Mouse (Mus musculus) hindbrain, postnatal 0 days (tissue): ENCODE data around the gene Tymp. TPM values are rescaled to one million over a fixed set of nuclear protein-coding genes. Genes with fewer than 3 reads are reported as not detected.

ENCODE experiments used
- ATAC-seq: fragments of 200-750 bp; cut with Nextera tagmentation; 2 replicates; pipeline ENCODE4 v1.8.0; 2017; ENCODE audit warnings: mild to moderate bottlenecking, moderate TSS enrichment, moderate library complexity
- DNase-seq: peaks from one replicate; pipeline ENCODE4 v3.0.0-alpha.2; 2015; ENCODE audit warnings: low spot score
- H3K27ac ChIP-seq: fragments of 300-500 bp; sonication (generic); 2 replicates; pipeline ENCODE4 v1.5.1; 2014; ENCODE audit warnings: mild to moderate bottlenecking
- H3K27me3 ChIP-seq: fragments of 300-500 bp; sonication (generic); 2 replicates; pipeline ENCODE4 v1.6.1; 2014; ENCODE audit warnings: low read length, mixed read lengths; ENCODE audit not compliant: insufficient read depth
- H3K36me3 ChIP-seq: fragments of 300-500 bp; sonication (generic); 2 replicates; pipeline ENCODE4 v1.6.1; 2014; ENCODE audit warnings: low read length, mixed read lengths; ENCODE audit not compliant: insufficient read depth
- H3K4me1 ChIP-seq: fragments of 300-500 bp; sonication (generic); 2 replicates; pipeline ENCODE4 v1.6.1; 2014; ENCODE audit warnings: antibody characterized with exemption, low read length, mixed read lengths; ENCODE audit not compliant: insufficient read depth
- H3K4me2 ChIP-seq: fragments of 300-500 bp; sonication (generic); 2 replicates; pipeline ENCODE4 v1.6.1; 2014; ENCODE audit warnings: low read depth, mild to moderate bottlenecking, low read length, moderate library complexity, mixed read lengths
- H3K4me3 ChIP-seq: fragments of 300-500 bp; sonication (generic); 2 replicates; pipeline ENCODE4 v1.5.1; 2014; ENCODE audit warnings: low read length
- H3K9ac ChIP-seq: fragments of 300-500 bp; sonication (generic); replicated peaks from 2 replicates; pipeline ENCODE4 v1.6.1; 2014; ENCODE audit warnings: mild to moderate bottlenecking, low read length, moderate library complexity, mixed read lengths
- H3K9me3 ChIP-seq: fragments of 300-500 bp; sonication (generic); 2 replicates; pipeline ENCODE4 v1.6.1; 2016; ENCODE audit warnings: low read length, mixed read lengths
- CTCF ChIP-seq: IDR thresholded peaks from 2 replicates; pipeline ENCODE4 v1.5.1; 2016; ENCODE audit warnings: antibody characterized with exemption, control low read depth, low read depth
- WGBS: fragments of 180-500 bp; shearing (Covaris S2); extraction: QIAGEN DNeasy Blood & Tissue Kit; methylation state at CpG from one replicate; pipeline ENCODE4 v1.1.7; 2014; 5-methylcytosine and 5-hydroxymethylcytosine counted together
- polyA plus RNA-seq: library from polyadenylated mRNA; unstranded; fragments of >200 nt; fragmentation: Nextera tagmentation; extraction: Ambion mirVana; gene quantifications from 2 replicates; pipeline ENCODE4 v1.2.1, GENCODE M21; 2015
- total RNA-seq: library from RNA; depleted of rRNA; stranded (reverse); fragments of >200 nt; gene quantifications from 2 replicates; pipeline ENCODE4 v1.2.3, GENCODE M21; 2014

Tymp gene
- total and polyA plus RNA-seq, 2 experiments from 2014 or later: 3.6 to 8.9 TPM

DNA sequence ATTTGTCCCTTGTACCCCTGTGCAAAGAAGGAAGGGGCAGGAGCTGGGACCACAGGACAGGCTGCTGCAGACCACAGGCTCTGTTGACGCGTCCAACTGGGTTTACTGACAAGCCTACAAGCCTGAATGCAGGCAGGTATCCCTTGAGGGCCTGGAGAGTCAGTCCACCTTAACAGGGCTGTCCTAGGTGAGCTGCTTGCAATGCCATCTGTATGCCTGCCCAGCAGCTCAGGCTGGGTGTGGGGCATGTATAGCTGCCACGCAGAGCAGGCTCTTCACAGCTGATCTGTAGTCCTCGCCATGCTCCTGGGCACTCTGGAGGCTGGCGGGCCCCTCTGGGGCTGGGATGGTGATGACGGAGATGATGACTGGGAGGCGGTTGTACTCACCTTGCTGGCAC lies 7.8 kb upstream of the Tymp start, which contains the start of gene Klhdc7b:
Gene Klhdc7b, plus strand, starts transcription at position 301 of the 400 bp plus-strand sequence.
- Histone ChIP-seq H3K4me3 (no peak within 1 kb of the TSS), H3K4me2 (no peak within 1 kb of the TSS)
- WGBS: 90% methylated on average over 7 of the region's 7 CpGs

DNA sequence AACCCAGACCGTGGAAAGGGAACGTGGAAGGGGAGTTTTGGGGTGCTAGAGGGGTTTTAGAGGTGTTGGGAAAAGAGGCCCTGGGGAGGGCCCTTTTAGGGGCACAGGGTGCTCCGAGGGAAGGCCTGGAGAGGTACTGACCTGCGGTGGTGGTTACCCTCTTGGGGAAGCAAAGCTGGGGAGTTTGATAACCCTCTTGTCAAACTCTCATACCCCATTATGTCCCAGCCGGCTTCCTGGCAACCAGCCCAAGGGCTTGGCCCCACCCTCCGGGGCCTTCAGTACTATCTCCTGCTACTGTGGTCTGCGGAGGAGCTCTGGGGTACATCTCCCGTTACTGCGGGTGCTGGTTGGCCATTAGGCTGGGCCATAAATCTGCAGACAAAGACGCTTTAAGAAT lies 2.6 kb upstream of the Tymp start:
- Histone ChIP-seq H3K27ac (no peak overlapping the region), H3K9me3 (no peaks in the 10 kb centered on the region), H3K4me3 (peak overlapping the region; percentile 30), H3K36me3 (no peaks in the 10 kb centered on the region), H3K27me3 (peaks cover 24% of the 10 kb centered on the region), H3K4me2 (peak overlapping the region; percentile 57), H3K9ac (no peak overlapping the region), H3K4me1 (0 out of 2 replicates have a peak, but pooled peaks cover 9% of the 10 kb centered on the region)
- WGBS: 15% methylated on average over 10 of the region's 10 CpGs
- no peak for ATAC-seq
- no peak for TF ChIP-seq CTCF
- DNase-seq: no peak

More for the DNA sequence above, 7.8 kb upstream of the Tymp start, which contains the start of gene Klhdc7b:
- Histone ChIP-seq H3K27me3 (no peaks in the 10 kb centered on the region), H3K9me3 (no peaks in the 10 kb centered on the region), H3K27ac (no peak within 1 kb of the TSS), H3K9ac (no peak within 1 kb of the TSS), H3K4me1 (no peaks in the 10 kb centered on the region), H3K36me3 (no peaks in the 10 kb centered on the region)
- no peak for TF ChIP-seq CTCF
- ATAC-seq (no peak), DNase-seq (no peak)

DNA sequence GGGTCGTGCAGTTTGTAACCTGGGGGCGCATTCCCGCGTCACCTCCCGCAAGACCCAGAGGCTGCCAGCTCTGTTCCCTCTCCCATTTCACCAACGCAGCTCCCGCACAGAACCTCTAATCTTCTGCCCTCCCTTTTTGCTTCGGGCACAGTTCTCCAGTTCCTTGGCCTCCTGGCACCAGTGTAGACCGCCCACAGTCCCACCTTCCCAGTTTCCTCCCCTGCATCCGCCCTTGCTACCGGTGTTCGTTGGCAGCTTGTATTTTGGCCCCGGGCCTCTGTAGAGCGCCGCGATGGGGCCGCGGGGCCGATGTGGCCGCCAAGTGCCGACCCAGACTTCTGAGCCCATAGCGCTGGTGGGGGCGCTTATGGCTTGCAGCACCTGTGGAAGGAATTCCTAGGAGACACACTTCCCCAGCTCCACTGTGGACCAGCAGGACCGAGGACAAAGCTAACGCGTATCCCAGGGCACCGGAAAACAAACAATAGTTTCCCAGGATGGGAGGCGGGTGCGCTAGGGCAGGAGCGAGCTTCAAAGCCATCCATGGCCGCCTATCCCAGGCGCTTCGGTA lies 2.1 kb upstream of the Tymp start, which contains the start of gene Odf3b:
Gene Odf3b, minus strand, starts transcription at position 452 of the 571 bp plus-strand sequence.
- ATAC-seq (no peak), DNase-seq (no peak)
- H3K9me3 ChIP-seq: no peaks in the 10 kb centered on the region
- peak within 1 kb of the TSS; percentile 22; the same call in 1 of the 2 replicates for H3K9ac ChIP-seq
- H3K4me2 ChIP-seq: peak within 1 kb of the TSS; percentile 57
- 1% methylated on average over 32 of the region's 33 CpGs for WGBS
- H3K36me3 ChIP-seq: no peaks in the 10 kb centered on the region
- peaks cover 24% of the 10 kb centered on the region for H3K27me3 ChIP-seq
- H3K4me3 ChIP-seq: peak within 1 kb of the TSS; percentile 30
- H3K27ac ChIP-seq: no peak within 1 kb of the TSS
- TF ChIP-seq CTCF: no peak
- H3K4me1 ChIP-seq: 0 out of 2 replicates have a peak, but pooled peaks cover 9% of the 10 kb centered on the region

DNA sequence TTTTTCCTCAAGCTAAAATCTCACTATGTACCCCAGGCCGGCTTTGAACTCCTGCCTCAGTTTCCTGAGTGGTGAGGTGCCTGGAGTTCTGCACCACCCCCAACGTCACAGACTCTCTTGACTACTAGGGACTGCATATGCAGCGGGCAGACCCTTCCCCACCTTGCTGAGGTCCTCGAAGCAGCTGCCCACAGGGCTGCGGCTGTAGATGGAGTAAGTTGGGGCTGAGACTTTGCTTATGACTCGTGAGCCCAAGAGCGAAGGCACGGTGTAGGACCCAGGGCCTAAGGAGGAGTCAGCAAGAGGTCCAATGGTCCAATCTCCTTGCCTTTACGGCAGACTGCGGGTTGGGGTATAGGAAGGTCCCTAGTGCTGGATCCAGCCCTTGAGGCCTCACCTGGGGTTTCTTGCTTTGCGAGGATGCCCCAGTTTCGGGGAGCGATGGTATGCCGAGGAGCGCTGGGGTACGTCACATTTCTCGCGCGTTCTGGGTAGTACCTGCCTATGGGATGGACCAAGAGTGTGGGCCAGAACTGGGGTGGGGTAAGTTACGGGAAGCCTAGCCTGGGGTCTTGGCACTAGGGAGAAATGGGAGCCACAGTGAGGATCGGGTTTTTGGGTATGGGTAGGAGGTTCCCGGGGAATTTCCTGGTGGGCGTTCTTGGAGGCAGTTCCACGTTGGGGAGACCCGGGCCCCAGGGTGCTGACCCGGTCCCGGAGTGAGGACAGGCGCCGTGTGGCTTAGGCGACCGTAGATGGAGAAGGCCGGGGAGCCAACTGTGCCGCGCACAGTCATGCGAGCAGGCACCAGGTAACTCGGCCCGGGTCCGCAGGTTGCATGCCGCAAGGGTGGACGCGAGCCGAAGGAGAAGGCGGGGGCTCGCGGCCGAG lies 1.3 kb upstream of the Tymp start:
- ATAC-seq (no peak), DNase-seq (no peak)
- Histone ChIP-seq H3K9me3 (no peaks in the 10 kb centered on the region), H3K27ac (no peak overlapping the region), H3K4me2 (peak overlapping the region; percentile 57), H3K4me1 (0 out of 2 replicates have a peak, but pooled peaks cover 9% of the 10 kb centered on the region), H3K4me3 (peak overlapping the region; percentile 30), H3K27me3 (peaks cover 24% of the 10 kb centered on the region), H3K36me3 (no peaks in the 10 kb centered on the region), H3K9ac (peak overlapping the region; percentile 22; the same call in 1 of the 2 replicates)
- WGBS: 13% methylated on average over 46 of the region's 46 CpGs
- TF ChIP-seq CTCF: no peak

DNA sequence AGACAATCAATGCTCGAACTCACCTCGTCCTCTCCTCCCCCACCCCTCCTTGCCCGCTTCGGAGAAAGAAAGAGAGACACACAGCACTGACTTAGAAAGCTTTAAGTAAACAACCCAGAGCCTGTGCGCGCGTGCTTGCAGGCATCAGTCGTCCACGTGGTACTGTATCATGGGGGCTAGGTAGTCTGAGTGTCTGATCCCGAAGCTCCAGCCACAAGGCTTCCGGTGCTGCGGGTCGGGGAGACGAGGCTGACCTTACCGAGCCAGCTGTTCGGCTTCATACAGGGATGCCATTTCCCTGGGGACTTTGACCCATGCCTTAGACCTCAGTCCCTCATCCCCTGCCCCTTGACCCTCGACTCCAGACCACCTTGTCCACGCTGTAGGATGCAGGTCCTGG lies 523 bp upstream of the Tymp start:
- no peak for TF ChIP-seq CTCF
- peaks cover 9% of the 10 kb centered on the region; the same call in 1 of the 2 replicates for H3K4me1 ChIP-seq
- H3K4me3 ChIP-seq: no peak overlapping the region
- no peaks in the 10 kb centered on the region for H3K9me3 ChIP-seq
- H3K4me2 ChIP-seq: no peak overlapping the region
- ATAC-seq (no peak), DNase-seq (no peak)
- H3K27ac ChIP-seq: no peak overlapping the region
- H3K27me3 ChIP-seq: peaks cover 24% of the 10 kb centered on the region
- 9% methylated on average over 18 of the region's 18 CpGs for WGBS
- no peak overlapping the region for H3K9ac ChIP-seq
- H3K36me3 ChIP-seq: no peaks in the 10 kb centered on the region

DNA sequence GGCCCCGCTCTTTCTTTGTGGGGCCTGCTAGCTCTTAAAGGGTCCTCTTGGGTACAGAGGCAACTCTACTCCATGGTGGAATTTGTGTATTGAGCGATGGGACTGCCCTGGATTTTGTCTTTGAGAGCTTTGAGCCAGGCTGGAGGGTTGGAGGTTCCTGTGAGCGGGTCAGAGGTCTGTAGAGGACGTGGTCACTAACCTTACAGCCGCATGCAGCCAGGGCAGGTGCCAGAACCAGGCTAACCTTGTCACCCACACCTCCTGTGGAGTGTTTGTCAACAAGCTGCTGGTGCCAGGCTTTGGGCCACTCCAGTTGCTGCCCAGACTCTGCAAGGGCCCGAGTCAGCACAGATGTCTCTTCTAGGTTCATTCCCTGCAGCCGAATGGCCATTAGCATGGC lies 799 bp downstream of the Tymp start:
- H3K4me1 ChIP-seq: peaks cover 9% of the 10 kb centered on the region; the same call in 1 of the 2 replicates
- H3K4me2 ChIP-seq: no peak overlapping the region
- no peak overlapping the region for H3K4me3 ChIP-seq
- ATAC-seq (no peak), DNase-seq (no peak)
- peaks cover 24% of the 10 kb centered on the region for H3K27me3 ChIP-seq
- no peak overlapping the region for H3K9ac ChIP-seq
- no peaks in the 10 kb centered on the region for H3K9me3 ChIP-seq
- 85% methylated on average over 7 of the region's 7 CpGs for WGBS
- H3K27ac ChIP-seq: no peak overlapping the region
- H3K36me3 ChIP-seq: peaks cover 12% of the 10 kb centered on the region
- no peak for TF ChIP-seq CTCF
